Mouse (Mus musculus) stomach, embryonic 15.5 days (tissue): ENCODE data around the gene Usp30. TPM values are rescaled to one million over a fixed set of nuclear protein-coding genes. Genes with fewer than 3 reads are reported as not detected.

Experiments
- ATAC-seq: fragments of 200-750 bp; cut with Nextera tagmentation; 2 replicates; pipeline ENCODE4 v1.8.0; 2017; ENCODE audit warnings: low read depth, moderate number of reproducible peaks, moderate TSS enrichment; ENCODE audit not compliant: insufficient read depth, low FRiP score
- H3K27ac ChIP-seq: fragments of 300-500 bp; sonication (generic); 2 replicates; pipeline ENCODE4 v1.5.1; 2015; ENCODE audit warnings: mild to moderate bottlenecking, inconsistent platforms
- H3K27me3 ChIP-seq: fragments of 300-500 bp; sonication (generic); replicated peaks from 2 replicates; pipeline ENCODE4 v1.6.1; 2015; ENCODE audit warnings: inconsistent platforms
- H3K36me3 ChIP-seq: fragments of 300-500 bp; sonication (generic); 2 replicates; pipeline ENCODE4 v1.6.1; 2015; ENCODE audit warnings: inconsistent platforms
- H3K4me1 ChIP-seq: fragments of 300-500 bp; sonication (generic); 2 replicates; pipeline ENCODE4 v1.6.1; 2015; ENCODE audit warnings: inconsistent platforms
- H3K4me2 ChIP-seq: fragments of 300-500 bp; sonication (generic); 2 replicates; pipeline ENCODE4 v1.6.1; 2015; ENCODE audit warnings: mild to moderate bottlenecking, inconsistent platforms
- H3K4me3 ChIP-seq: fragments of 300-500 bp; sonication (generic); replicated peaks from 2 replicates; pipeline ENCODE4 v1.5.1; 2015; ENCODE audit warnings: inconsistent platforms
- H3K9ac ChIP-seq: fragments of 300-500 bp; sonication (generic); 2 replicates; pipeline ENCODE4 v1.6.1; 2015; ENCODE audit warnings: inconsistent platforms
- H3K9me3 ChIP-seq: fragments of 300-500 bp; sonication (generic); 2 replicates; pipeline ENCODE4 v1.6.1; 2016; ENCODE audit warnings: inconsistent platforms
- WGBS: fragments of 180-500 bp; shearing (Covaris S2); methylation state at CpG from one replicate; pipeline ENCODE4 v1.1.7; 2015; 5-methylcytosine and 5-hydroxymethylcytosine counted together
- polyA plus RNA-seq: library from polyadenylated mRNA; unstranded; fragments of >200 nt; fragmentation: Nextera tagmentation; extraction: Ambion mirVana; gene quantifications from 2 replicates; pipeline ENCODE4 v1.2.1, GENCODE M21; 2015

Gene Usp30
- polyA plus RNA-seq, 1 experiment from 2014 or later = 8.3 TPM

GRCm38 (mm10) chr5:114130698-114131520 is 65.6 kb downstream of the Usp30 start:
- H3K27me3 ChIP-seq = no peaks in the 10 kb centered on the region
- no peaks in the 10 kb centered on the region; the same call in 1 of the 2 replicates for H3K36me3 ChIP-seq
- peak overlapping the region; percentile 43; the same call in 1 of the 2 replicates for H3K9ac ChIP-seq
- no peaks in the 10 kb centered on the region for H3K9me3 ChIP-seq
- peak; percentile 96 for ATAC-seq
- under 1% methylated on average over 82 of the region's 87 CpGs for WGBS
- H3K27ac ChIP-seq = peak overlapping the region; percentile 82
- H3K4me3 ChIP-seq = peak overlapping the region; percentile 65
- peak overlapping the region; percentile 99 for H3K4me2 ChIP-seq
- peaks cover 33% of the 10 kb centered on the region for H3K4me1 ChIP-seq

GRCm38 (mm10) chr5:114131521-114131840 is 66.2 kb downstream of the Usp30 start:
- H3K4me3 ChIP-seq = peak overlapping the region; percentile 65
- WGBS = under 1% methylated on average over 15 of the region's 15 CpGs
- no peaks in the 10 kb centered on the region for H3K27me3 ChIP-seq
- H3K36me3 ChIP-seq = no peaks in the 10 kb centered on the region; the same call in 1 of the 2 replicates
- peak overlapping the region; percentile 43; the same call in 1 of the 2 replicates for H3K9ac ChIP-seq
- peak overlapping the region; percentile 99 for H3K4me2 ChIP-seq
- no peak for ATAC-seq
- peak overlapping the region; percentile 82 for H3K27ac ChIP-seq
- H3K9me3 ChIP-seq = no peaks in the 10 kb centered on the region
- H3K4me1 ChIP-seq = peaks cover 33% of the 10 kb centered on the region

GRCm38 (mm10) chr5:114132841-114133240 is 67.6 kb downstream of the Usp30 start:
- Histone ChIP-seq H3K9ac (no peak overlapping the region), H3K27ac (no peak overlapping the region), H3K4me1 (peaks cover 34% of the 10 kb centered on the region), H3K4me2 (no peak overlapping the region), H3K27me3 (no peaks in the 10 kb centered on the region), H3K9me3 (no peaks in the 10 kb centered on the region), H3K4me3 (no peak overlapping the region), H3K36me3 (no peaks in the 10 kb centered on the region; the same call in 1 of the 2 replicates)
- 88% methylated on average over 6 of the region's 6 CpGs for WGBS
- no peak for ATAC-seq

DNA sequence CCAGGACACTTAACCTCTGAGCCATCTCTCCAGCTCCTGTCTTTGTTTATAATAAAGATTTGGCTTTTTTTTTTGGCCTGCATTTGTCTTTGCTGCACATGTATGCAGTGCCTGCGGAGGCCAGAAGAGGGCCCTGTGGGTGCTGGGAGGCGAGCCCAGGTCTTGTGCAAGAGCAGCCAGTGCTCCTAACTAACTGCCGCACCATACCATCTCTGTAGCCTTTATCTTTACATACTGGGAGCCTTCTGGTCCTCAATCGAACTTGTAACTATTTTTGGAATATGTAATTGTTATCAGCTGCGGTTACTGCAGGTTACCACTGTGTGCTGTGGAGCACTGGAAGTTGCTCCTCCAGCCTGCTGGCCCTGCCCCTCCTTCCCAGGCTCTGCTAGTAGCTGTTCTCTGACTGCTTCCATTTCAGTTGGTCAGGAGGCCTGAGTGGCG is 68.9 kb downstream of the Usp30 start:
- H3K27me3 ChIP-seq = no peaks in the 10 kb centered on the region
- no peak overlapping the region for H3K4me2 ChIP-seq
- no peak overlapping the region for H3K4me3 ChIP-seq
- peak overlapping the region; percentile 35; the same call in 1 of the 2 replicates for H3K27ac ChIP-seq
- WGBS = 49% methylated on average over 6 of the region's 6 CpGs
- peak; percentile 6; the same call in 1 of the 2 replicates for ATAC-seq
- no peaks in the 10 kb centered on the region; the same call in 1 of the 2 replicates for H3K36me3 ChIP-seq
- no peak overlapping the region for H3K9ac ChIP-seq
- H3K4me1 ChIP-seq = peaks cover 46% of the 10 kb centered on the region
- no peaks in the 10 kb centered on the region for H3K9me3 ChIP-seq

GRCm38 (mm10) chr5:114135516-114135915 is 70.3 kb downstream of the Usp30 start:
- H3K27ac ChIP-seq = no peak overlapping the region
- H3K9me3 ChIP-seq = no peaks in the 10 kb centered on the region
- ATAC-seq = no peak
- H3K4me3 ChIP-seq = no peak overlapping the region
- no peak overlapping the region for H3K4me2 ChIP-seq
- 90% methylated on average over 10 of the region's 10 CpGs for WGBS
- H3K36me3 ChIP-seq = no peaks in the 10 kb centered on the region; the same call in 1 of the 2 replicates
- H3K4me1 ChIP-seq = peaks cover 45% of the 10 kb centered on the region
- no peak overlapping the region for H3K9ac ChIP-seq
- no peaks in the 10 kb centered on the region for H3K27me3 ChIP-seq

DNA sequence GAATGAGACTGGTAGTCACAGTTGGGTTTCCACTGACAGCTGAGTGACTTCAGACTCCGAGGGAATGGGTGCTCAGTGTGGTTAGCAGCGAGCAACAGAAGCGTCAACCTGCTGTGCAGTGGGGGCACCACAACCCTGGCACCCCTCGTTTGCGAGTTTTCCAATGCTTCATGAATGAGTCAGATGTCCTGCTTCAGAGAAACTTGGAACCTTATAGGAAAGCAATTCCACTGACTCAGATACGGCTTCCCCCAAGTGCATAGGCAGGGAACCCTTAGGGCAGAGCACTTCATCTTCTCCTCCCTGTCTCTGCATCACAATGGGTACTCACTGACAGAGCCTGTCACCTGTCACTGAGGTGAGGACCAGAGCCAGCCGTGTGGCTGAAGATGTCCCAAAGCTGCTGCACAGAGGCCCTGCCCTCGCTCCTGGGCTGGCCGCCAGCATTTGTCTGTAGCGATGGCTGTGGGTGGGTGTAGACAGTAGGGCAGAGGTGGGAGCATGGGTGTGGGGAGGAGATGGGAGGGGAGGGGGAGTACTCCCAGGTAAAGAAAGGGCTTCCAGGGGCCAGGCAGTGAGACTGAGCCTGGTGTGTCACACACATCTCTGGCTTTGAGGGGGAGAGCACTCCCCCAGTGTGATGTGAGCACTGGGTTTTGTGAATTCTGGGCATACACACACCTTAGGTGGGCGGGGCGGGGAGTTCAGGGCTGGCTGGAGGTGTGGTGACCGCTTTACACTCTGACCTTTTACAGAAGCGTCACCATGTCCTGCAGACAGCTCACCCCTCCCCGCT is 72.4 kb downstream of the Usp30 start:
- H3K36me3 ChIP-seq = no peaks in the 10 kb centered on the region; the same call in 1 of the 2 replicates
- H3K9me3 ChIP-seq = no peaks in the 10 kb centered on the region
- 74% methylated on average over 15 of the region's 15 CpGs for WGBS
- H3K9ac ChIP-seq = no peak overlapping the region
- H3K4me1 ChIP-seq = peaks cover 32% of the 10 kb centered on the region
- no peak overlapping the region for H3K4me3 ChIP-seq
- ATAC-seq = no peak
- H3K27me3 ChIP-seq = no peaks in the 10 kb centered on the region
- peak overlapping the region; percentile 65; the same call in 1 of the 2 replicates for H3K27ac ChIP-seq
- H3K4me2 ChIP-seq = no peak overlapping the region

DNA sequence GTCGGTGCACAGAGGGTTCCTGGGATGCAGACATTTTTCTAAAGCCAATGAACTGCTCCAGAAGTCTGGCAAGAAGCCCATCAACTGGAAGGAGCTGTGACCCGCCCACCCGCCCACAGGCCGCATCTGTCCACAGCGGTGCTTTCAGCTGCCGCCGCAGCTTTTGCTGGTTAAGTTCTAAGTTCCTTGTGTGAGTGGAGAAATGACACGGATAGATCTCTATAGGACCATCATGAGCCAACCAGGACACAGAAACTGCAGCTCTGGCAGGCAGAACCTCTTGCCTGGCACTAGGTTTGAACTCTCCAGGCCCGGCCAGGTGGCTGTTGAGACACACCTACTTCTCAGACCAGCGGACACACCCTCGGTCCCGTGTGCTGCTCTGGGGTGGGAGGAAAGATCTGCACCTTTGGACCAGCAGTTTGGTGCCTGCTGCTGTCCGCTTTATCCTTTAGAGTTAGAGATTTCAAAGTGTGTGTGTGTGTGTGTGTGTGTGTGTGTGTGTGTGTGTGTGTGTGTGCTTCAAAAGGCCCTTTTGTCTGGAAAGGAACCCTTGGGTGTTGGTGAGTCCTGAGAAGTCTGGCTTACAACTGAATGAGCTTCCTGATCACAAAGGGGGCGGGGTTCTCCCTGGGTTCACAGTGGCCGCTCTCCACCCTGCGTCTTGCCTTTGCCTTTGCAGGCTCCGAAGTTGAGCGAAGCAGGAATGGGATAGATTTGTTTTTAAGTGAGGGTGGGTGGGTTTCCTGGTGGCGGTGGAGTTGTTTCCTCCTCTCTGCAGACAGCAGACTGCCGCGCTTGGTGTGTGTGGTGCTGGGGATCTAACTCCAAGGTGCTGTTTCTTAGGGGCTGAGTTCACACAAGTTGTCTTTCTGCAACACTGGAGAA is 73.3 kb downstream of the Usp30 start:
- H3K27me3 ChIP-seq = no peaks in the 10 kb centered on the region
- peak overlapping the region; percentile 65 for H3K27ac ChIP-seq
- H3K4me3 ChIP-seq = no peak overlapping the region
- no peak for ATAC-seq
- peak overlapping the region; percentile 6; the same call in 1 of the 2 replicates for H3K4me2 ChIP-seq
- H3K9ac ChIP-seq = no peak overlapping the region
- peaks cover 28% of the 10 kb centered on the region for H3K4me1 ChIP-seq
- no peaks in the 10 kb centered on the region for H3K9me3 ChIP-seq
- 62% methylated on average over 21 of the region's 21 CpGs for WGBS
- no peaks in the 10 kb centered on the region; the same call in 1 of the 2 replicates for H3K36me3 ChIP-seq

DNA sequence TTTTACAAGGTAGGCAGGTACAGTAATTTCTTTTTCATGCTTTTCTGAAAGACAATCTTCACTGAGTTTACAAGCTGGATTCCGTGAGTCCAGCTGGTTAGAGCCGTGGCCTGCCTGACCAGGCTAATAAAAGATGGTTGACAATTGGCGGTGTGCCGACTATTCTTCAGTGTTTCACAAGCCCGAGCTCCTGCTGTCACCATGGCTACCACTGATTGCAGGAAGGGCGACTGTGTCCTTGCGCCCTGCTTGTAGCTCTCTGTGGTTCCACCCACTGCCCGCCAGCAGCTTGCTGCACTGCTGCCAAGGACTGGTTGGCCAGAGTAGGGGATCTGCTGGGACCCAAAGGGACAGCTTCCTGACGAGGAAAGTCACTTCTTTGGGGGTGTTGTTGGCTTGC is 73.9 kb downstream of the Usp30 start:
- 50% methylated on average over 9 of the region's 9 CpGs for WGBS
- H3K36me3 ChIP-seq = no peaks in the 10 kb centered on the region; the same call in 1 of the 2 replicates
- no peak overlapping the region for H3K9ac ChIP-seq
- H3K4me1 ChIP-seq = peaks cover 26% of the 10 kb centered on the region
- H3K27me3 ChIP-seq = no peaks in the 10 kb centered on the region
- peak overlapping the region; percentile 6; the same call in 1 of the 2 replicates for H3K4me2 ChIP-seq
- peak overlapping the region; percentile 65 for H3K27ac ChIP-seq
- no peak overlapping the region for H3K4me3 ChIP-seq
- no peaks in the 10 kb centered on the region for H3K9me3 ChIP-seq
- peak; percentile 47 for ATAC-seq

DNA sequence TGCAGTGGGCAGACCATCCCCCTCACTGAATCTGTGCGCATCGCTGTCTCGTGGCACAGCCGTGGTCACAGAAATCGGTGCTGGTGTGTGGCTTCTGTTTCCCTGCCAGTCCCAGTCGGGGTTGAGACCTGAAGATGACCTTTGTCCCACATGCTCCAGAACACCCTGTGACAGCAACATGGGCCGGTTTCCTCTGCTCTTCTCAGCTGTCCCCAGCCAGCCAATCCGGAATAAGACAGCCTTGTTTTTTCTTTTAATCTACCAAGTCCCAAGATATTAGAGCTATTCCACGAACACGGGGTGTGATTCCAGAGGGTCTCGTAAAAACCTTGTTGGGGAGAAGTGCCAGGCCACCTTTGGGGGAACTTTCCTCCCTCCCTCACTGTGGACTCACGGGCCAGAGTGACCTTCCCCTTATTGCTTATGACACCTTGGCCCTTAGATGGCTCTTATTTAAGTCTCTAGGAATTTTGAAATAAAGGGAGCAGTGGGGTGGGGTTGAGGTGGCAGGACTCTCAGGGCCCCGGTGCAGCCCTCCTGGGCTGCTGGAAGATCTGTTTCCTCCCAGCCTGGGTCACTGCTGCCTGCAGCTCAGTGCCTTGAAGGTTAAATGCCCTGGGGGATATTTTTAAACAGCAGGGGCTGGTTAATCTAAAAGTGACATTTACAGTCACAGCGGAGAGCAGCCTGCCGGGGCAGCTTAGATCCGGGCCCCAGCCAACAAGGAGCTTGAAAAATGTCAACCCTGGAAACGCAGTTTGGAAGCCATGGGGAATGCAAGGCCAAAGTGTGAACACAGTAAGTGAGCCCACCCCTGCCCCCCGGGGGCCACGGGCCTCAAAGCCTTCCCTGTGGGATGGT is 81.0 kb downstream of the Usp30 start, which contains the start of gene Acacb:
Gene Acacb, plus strand, starts transcription at position 508 of the 861 bp plus-strand sequence.
- H3K9ac ChIP-seq = no peak within 1 kb of the TSS
- no peaks in the 10 kb centered on the region for H3K36me3 ChIP-seq
- peaks cover 8% of the 10 kb centered on the region; the same call in 1 of the 2 replicates for H3K4me1 ChIP-seq
- peak within 1 kb of the TSS; percentile 21; the same call in 1 of the 2 replicates for H3K4me2 ChIP-seq
- H3K9me3 ChIP-seq = no peaks in the 10 kb centered on the region
- WGBS = 33% methylated on average over 19 of the region's 19 CpGs
- no peaks in the 10 kb centered on the region for H3K27me3 ChIP-seq
- ATAC-seq = no peak
- H3K4me3 ChIP-seq = no peak within 1 kb of the TSS
- peak within 1 kb of the TSS; percentile 28 for H3K27ac ChIP-seq
